In genomic region chr8:120630031-120630430, GRCm38 (mm10) we compare ENCODE assay signal across 22 mouse cellular contexts. TPM values are rescaled to one million over a fixed set of nuclear protein-coding genes. Genes with fewer than 3 reads are reported as not detected.
DNase-seq lines count a peak whose midpoint lies in the region; ATAC-seq and TF ChIP-seq lines count a peak whose summit lies in the region.
"Had no signal": no experiment of that assay in that cellular context is flagged by ENCODE, and none has a peak within 500 bp of the region (broad histone marks: within the 10 kb centered on the region; RNA-seq: fewer than 3 reads in every experiment).

No protein-coding gene starts in this region.

- peaks cover 20% of the 10 kb centered on the region for H3K27me3 ChIP-seq in lung, embryonic 14.5 days (ENCODE audit: insufficient read depth, low read length)
- 0 out of 2 replicates have a peak, but pooled peaks cover 8% of the 10 kb centered on the region for H3K27me3 ChIP-seq in lung, postnatal 0 days (replicated peaks; ENCODE audit: insufficient read depth, low read length)
- no peaks in the 10 kb centered on the region; the same call in 1 of the 2 replicates for H3K27me3 ChIP-seq in E14TG2a.4 (ENCODE audit: insufficient read depth, low read length)
- peaks cover 13% of the 10 kb centered on the region; the same call in 1 of the 2 replicates for H3K27me3 ChIP-seq in limb, embryonic 11.5 days (ENCODE audit: control insufficient read depth, insufficient read depth, low read length)
- H3K27me3 ChIP-seq: embryonic facial prominence, embryonic 15.5 days; heart, embryonic 15.5 days; Patski had no signal

- no peak for TF ChIP-seq EP300 in lung, postnatal 0 days (IDR thresholded peaks at IDR 0.05)

- no peaks in the 10 kb centered on the region for H3K36me3 ChIP-seq in lung, embryonic 14.5 days (ENCODE audit: insufficient read depth)
- no peaks in the 10 kb centered on the region for H3K36me3 ChIP-seq in lung, postnatal 0 days (ENCODE audit: insufficient read depth, low read length)
- peaks cover 15% of the 10 kb centered on the region; the same call in 1 of the 2 replicates for H3K36me3 ChIP-seq in E14TG2a.4 (ENCODE audit: insufficient read depth, low read length)
- no peaks in the 10 kb centered on the region for H3K36me3 ChIP-seq in limb, embryonic 11.5 days (ENCODE audit: control insufficient read depth, insufficient read depth, low read length)
- H3K36me3 ChIP-seq: embryonic facial prominence, embryonic 15.5 days; forebrain, embryonic 10.5 days; heart, embryonic 10.5 days; heart, embryonic 15.5 days; hindbrain, embryonic 15.5 days had no signal

- peak overlapping the region; percentile 36; the same call in 1 of the 2 replicates for H3K27ac ChIP-seq in lung, embryonic 14.5 days (ENCODE audit: low read depth)
- no peak overlapping the region for H3K27ac ChIP-seq in lung, postnatal 0 days (ENCODE audit: low read length)
- no peak overlapping the region for H3K27ac ChIP-seq in limb, embryonic 11.5 days (replicated peaks; ENCODE audit: low read depth, low read length)
- H3K27ac ChIP-seq: embryonic facial prominence, embryonic 15.5 days; forebrain, embryonic 10.5 days; heart, embryonic 10.5 days; heart, embryonic 15.5 days; hindbrain, embryonic 15.5 days had no signal

- peak; percentile 23; the same call in 1 of the 2 replicates for ATAC-seq in lung, embryonic 14.5 days (ENCODE audit: insufficient read depth)
- no peak for ATAC-seq in lung, postnatal 0 days
- ATAC-seq in limb, embryonic 11.5 days (ENCODE audit: insufficient number of reproducible peaks, low FRiP score, low TSS enrichment, low read depth), result no peak
- ATAC-seq: forebrain, embryonic 14.5 days; Patski had no signal

- H3K4me1 ChIP-seq in lung, embryonic 14.5 days (ENCODE audit: insufficient read depth), result 0 out of 2 replicates have a peak, but pooled peaks cover 5% of the 10 kb centered on the region
- no peaks in the 10 kb centered on the region for H3K4me1 ChIP-seq in lung, postnatal 0 days (ENCODE audit: insufficient read depth, low read depth, low read length)
- H3K4me1 ChIP-seq in E14TG2a.4 (replicated peaks; ENCODE audit: low read depth, low read length), result peaks cover 84% of the 10 kb centered on the region
- H3K4me1 ChIP-seq in limb, embryonic 11.5 days (ENCODE audit: control insufficient read depth, insufficient read depth, low read length), result peaks cover 10% of the 10 kb centered on the region

- 25% methylated on average over 5 of the region's 5 CpGs for WGBS in lung, embryonic 14.5 days
- 31% methylated on average over 5 of the region's 5 CpGs for WGBS in lung, postnatal 0 days
- WGBS in limb, embryonic 11.5 days, result 61% methylated on average over 5 of the region's 5 CpGs

- TF ChIP-seq CTCF in lung, embryonic 14.5 days (IDR thresholded peaks at IDR 0.05; ENCODE audit: low read depth), result no peak
- no peak for TF ChIP-seq CTCF in lung, postnatal 0 days (IDR thresholded peaks at IDR 0.05)
- TF ChIP-seq CTCF in E14TG2a.4 (conservative IDR thresholded peaks at IDR 0.05; ENCODE audit: low read length), result no peak

- DNase-seq in lung, embryonic 14.5 days, result no peak
- DNase-seq in lung, postnatal 0 days (ENCODE audit: low spot score), result no peak
- peak; percentile 55 for DNase-seq in ES-CJ7 (ENCODE audit: low read depth, low spot score)
- DNase-seq in limb, embryonic 11.5 days (ENCODE audit: low spot score), result no peak
- no peak for DNase-seq in frontal cortex, adult 2 months (ENCODE audit: extremely low spot score in 1 of 2, low spot score in 1 of 2)
- DNase-seq: adrenal gland, adult 8-10 months; adrenal gland, postnatal 36 days; cerebellum, adult 8-10 months; cerebellum, postnatal 14 days; embryo, embryonic 11 days; gastrocnemius, postnatal 36 days; heart, adult 18-20 months; heart, postnatal 14 days had no signal

- no peaks in the 10 kb centered on the region for H3K9me3 ChIP-seq in lung, embryonic 14.5 days (ENCODE audit: low read depth, low read length)
- H3K9me3 ChIP-seq in lung, postnatal 0 days (ENCODE audit: low read length), result no peaks in the 10 kb centered on the region
- no peaks in the 10 kb centered on the region for H3K9me3 ChIP-seq in E14TG2a.4 (ENCODE audit: low read length)
- H3K9me3 ChIP-seq in limb, embryonic 11.5 days (ENCODE audit: control insufficient read depth, low read length), result no peaks in the 10 kb centered on the region
- H3K9me3 ChIP-seq: embryonic facial prominence, embryonic 15.5 days; heart, embryonic 15.5 days; hindbrain, embryonic 15.5 days had no signal

- H3K4me3 ChIP-seq in lung, embryonic 14.5 days (ENCODE audit: low read depth, low read length), result no peak overlapping the region
- H3K4me3 ChIP-seq in lung, postnatal 0 days (ENCODE audit: low read depth, low read length), result no peak overlapping the region
- H3K4me3 ChIP-seq in E14TG2a.4 (replicated peaks; ENCODE audit: low read length), result peak overlapping the region; percentile 41
- H3K4me3 ChIP-seq in limb, embryonic 11.5 days (ENCODE audit: low read depth, low read length), result no peak overlapping the region
- H3K4me3 ChIP-seq: embryonic facial prominence, embryonic 15.5 days; erythroblast, embryonic 14.5 days; forebrain, embryonic 10.5 days; heart, embryonic 10.5 days; heart, embryonic 15.5 days; hindbrain, embryonic 15.5 days had no signal

- no peak overlapping the region for H3K4me2 ChIP-seq in lung, embryonic 14.5 days
- H3K4me2 ChIP-seq in lung, postnatal 0 days (replicated peaks; ENCODE audit: low read depth, low read length), result no peak overlapping the region
- H3K4me2 ChIP-seq in limb, embryonic 11.5 days (ENCODE audit: low read depth, severe bottlenecking), result no peak overlapping the region
- H3K4me2 ChIP-seq: embryonic facial prominence, embryonic 15.5 days; heart, embryonic 15.5 days; hindbrain, embryonic 15.5 days had no signal

- no peak overlapping the region for H3K9ac ChIP-seq in lung, embryonic 14.5 days
- H3K9ac ChIP-seq in lung, postnatal 0 days (replicated peaks; ENCODE audit: low read depth), result no peak overlapping the region
- H3K9ac ChIP-seq in limb, embryonic 11.5 days (ENCODE audit: low read length), result 0 out of 2 replicates have a peak overlapping the region, but pooled peaks have one; percentile 4
- H3K9ac ChIP-seq: embryonic facial prominence, embryonic 15.5 days; heart, embryonic 15.5 days; hindbrain, embryonic 15.5 days had no signal

RNA-seq across cellular contexts. Expression of gene 1190005I06Rik, which starts 17.4 kb away (rescaled TPM):
- 3.1 and 5.1 TPM in 2 replicates for polyA plus RNA-seq in lung, embryonic 14.5 days (2014; fragmentation: Nextera tagmentation; extraction: Ambion mirVana)
- polyA plus RNA-seq in lung, postnatal 0 days (2015; fragmentation: Nextera tagmentation; extraction: Ambion mirVana), result 2.0 and 2.1 TPM in 2 replicates
- polyA plus RNA-seq in limb, embryonic 11.5 days (2014; fragmentation: Nextera tagmentation; extraction: Ambion mirVana), result 4.7 and 6.2 TPM in 2 replicates
- 7.7 TPM in 2 replicates for polyA plus RNA-seq in frontal cortex, adult 2 months (2012; rRNA removed)

RNA-seq across cellular contexts. Expression of gene Gm27021, which starts 37.8 kb away (rescaled TPM):
- 2.6 and 5.0 TPM in 2 replicates for polyA plus RNA-seq in lung, embryonic 14.5 days (2014; fragmentation: Nextera tagmentation; extraction: Ambion mirVana)
- 1.00 and 1.3 TPM in 2 replicates for polyA plus RNA-seq in lung, postnatal 0 days (2015; fragmentation: Nextera tagmentation; extraction: Ambion mirVana)
- polyA plus RNA-seq in limb, embryonic 11.5 days (2014; fragmentation: Nextera tagmentation; extraction: Ambion mirVana), result 1.7 and 2.1 TPM in 2 replicates
- 1.4 and 2.6 TPM in 2 replicates for polyA plus RNA-seq in frontal cortex, adult 2 months (2012; rRNA removed)

RNA-seq across cellular contexts. Expression of gene Cox4i1, which starts 38.0 kb away (rescaled TPM):
- 941 and 956 TPM in 2 replicates for polyA plus RNA-seq in lung, embryonic 14.5 days (2014; fragmentation: Nextera tagmentation; extraction: Ambion mirVana)
- polyA plus RNA-seq in lung, postnatal 0 days (2015; fragmentation: Nextera tagmentation; extraction: Ambion mirVana), result 1,092 and 1,166 TPM in 2 replicates
- 876 and 921 TPM in 2 replicates for polyA plus RNA-seq in limb, embryonic 11.5 days (2014; fragmentation: Nextera tagmentation; extraction: Ambion mirVana)
- 2,082 and 2,130 TPM in 2 replicates for polyA plus RNA-seq in frontal cortex, adult 2 months (2012; rRNA removed)

RNA-seq across cellular contexts. Expression of gene Emc8, which starts 38.3 kb away (rescaled TPM):
- polyA plus RNA-seq in lung, embryonic 14.5 days (2014; fragmentation: Nextera tagmentation; extraction: Ambion mirVana), result 289 and 315 TPM in 2 replicates
- 131 and 137 TPM in 2 replicates for polyA plus RNA-seq in lung, postnatal 0 days (2015; fragmentation: Nextera tagmentation; extraction: Ambion mirVana)
- polyA plus RNA-seq in limb, embryonic 11.5 days (2014; fragmentation: Nextera tagmentation; extraction: Ambion mirVana), result 369 TPM in 2 replicates
- polyA plus RNA-seq in frontal cortex, adult 2 months (2012; rRNA removed), result 53.2 and 59.4 TPM in 2 replicates

RNA-seq across cellular contexts. Expression of gene Gins2, which starts 40.9 kb away (rescaled TPM):
- 131 and 139 TPM in 2 replicates for polyA plus RNA-seq in lung, embryonic 14.5 days (2014; fragmentation: Nextera tagmentation; extraction: Ambion mirVana)
- 10.9 and 13.4 TPM in 2 replicates for polyA plus RNA-seq in lung, postnatal 0 days (2015; fragmentation: Nextera tagmentation; extraction: Ambion mirVana)
- 130 and 132 TPM in 2 replicates for polyA plus RNA-seq in limb, embryonic 11.5 days (2014; fragmentation: Nextera tagmentation; extraction: Ambion mirVana)
- polyA plus RNA-seq in frontal cortex, adult 2 months (2012; rRNA removed), result 3.1 and 3.2 TPM in 2 replicates
